Mouse (Mus musculus) 3T3-L1 (cell line): ENCODE data around the gene Zbtb7a.
"Not testable (repeated sequence)": the region's sequence is repeated elsewhere in the genome, so short reads cannot be mapped to it uniquely, and the experiment has no call there.

Experiments used
- DNase-seq: peaks from one replicate; pipeline ENCODE4 v3.0.0-alpha.2; 2015; ENCODE audit warnings: low read depth, low spot score

Gene Zbtb7a

GRCm38 (mm10) chr10:81168521-81169244 lies 33.7 kb downstream of the Zbtb7a start:
- peak; percentile 74 for DNase-seq

DNA sequence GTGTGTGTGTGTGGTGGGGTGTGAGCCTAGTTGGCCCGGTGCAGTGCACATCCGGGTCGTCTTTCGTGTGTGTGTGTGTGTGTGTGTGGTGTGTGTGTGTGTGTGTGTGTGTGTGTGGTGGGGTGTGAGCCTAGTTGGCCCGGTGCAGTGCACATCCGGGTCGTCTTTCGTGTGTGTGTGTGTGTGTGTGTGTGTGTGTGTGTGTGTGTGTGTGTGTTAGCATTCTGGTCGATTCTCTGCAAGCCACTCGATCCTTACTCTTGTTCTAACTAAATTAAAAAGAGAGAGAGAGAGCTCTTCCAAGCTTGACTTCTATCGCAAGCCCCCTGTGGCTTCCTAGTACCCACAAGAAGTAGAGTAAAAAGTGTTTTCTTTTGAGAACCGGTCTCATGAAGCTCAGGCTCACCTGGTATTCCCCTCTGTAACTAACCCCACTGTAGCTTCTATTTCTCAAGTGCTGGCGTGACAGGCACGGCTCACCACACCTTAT lies 34.4 kb downstream of the Zbtb7a start:
- DNase-seq, result not testable (repeated sequence)

GRCm38 (mm10) chr10:81173132-81173531 lies 38.1 kb downstream of the Zbtb7a start:
- peak; percentile 80 for DNase-seq

GRCm38 (mm10) chr10:81174617-81175344 lies 39.8 kb downstream of the Zbtb7a start:
- peak; percentile 92 for DNase-seq

GRCm38 (mm10) chr10:81175345-81175701 lies 40.3 kb downstream of the Zbtb7a start:
- not testable (repeated sequence) for DNase-seq

DNA sequence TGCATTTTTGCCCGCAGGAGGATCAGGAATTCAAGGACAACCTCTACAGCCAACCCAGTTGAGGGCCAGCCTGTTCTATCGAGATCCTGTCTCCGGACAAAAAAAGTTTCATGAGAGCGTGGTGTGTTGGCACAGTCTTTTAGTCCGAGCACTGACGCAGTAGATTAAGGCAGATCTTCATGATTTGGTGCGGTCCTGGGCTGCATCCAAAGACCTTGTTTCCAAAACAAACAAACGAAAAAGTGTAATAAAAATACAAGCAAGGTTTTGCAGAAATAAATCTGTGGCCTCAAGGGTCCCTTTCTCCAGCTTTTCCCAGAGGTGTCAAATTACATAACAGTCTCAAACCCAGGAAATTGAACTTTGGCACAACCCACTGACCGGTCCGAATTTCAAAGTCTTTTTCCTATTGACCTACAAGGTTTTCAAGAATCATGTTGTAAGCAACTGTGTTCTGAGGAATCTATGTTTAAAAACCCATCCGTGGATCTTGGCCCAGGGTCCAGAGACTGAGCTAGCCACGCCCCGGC lies 41.0 kb downstream of the Zbtb7a start:
- peak; percentile 83 for DNase-seq

DNA sequence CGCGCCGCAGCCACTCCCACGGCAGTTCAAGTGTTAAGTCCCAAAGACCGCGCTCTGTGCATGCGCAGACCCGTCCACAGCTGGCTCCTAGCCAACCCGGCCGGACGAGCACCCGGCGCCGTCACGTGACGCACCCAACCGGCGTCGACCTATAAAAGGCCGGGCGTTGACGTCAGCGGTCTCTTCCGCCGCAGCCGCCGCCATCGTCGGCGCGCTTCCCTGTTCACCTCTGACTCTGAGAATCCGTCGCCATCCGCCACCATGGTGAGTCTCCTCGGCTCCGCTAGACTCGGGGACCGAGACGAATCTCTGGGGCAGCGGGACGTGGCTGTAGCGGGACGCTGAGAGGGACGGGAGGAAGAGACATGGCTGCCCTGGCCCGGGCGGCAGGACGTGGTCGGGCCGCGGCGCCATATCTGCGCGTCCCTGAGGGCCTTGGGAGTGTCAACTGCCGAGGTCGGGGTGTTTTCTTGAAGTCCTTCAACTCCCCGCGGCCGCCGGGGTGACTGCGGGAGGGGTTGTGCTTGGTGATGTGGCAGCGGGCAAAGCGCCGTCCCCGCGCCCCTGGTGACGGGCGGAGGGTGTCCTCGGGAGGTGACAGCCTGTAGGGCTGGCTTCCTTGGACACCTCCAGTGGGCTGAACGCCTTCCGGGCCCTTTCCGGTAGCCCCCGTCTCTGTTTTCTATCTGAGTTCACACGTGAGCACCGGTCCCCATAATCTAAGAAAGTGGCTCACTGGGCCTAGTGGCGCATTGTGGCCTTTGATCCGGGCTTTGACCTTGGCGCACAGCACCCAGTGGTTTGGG lies 41.6 kb downstream of the Zbtb7a start, which contains the start of gene Eef2:
Gene Eef2, plus strand, starts transcription at position 166 of the 806 bp plus-strand sequence.
- peak; percentile 97 for DNase-seq

GRCm38 (mm10) chr10:81177491-81177925 lies 42.5 kb downstream of the Zbtb7a start:
- DNase-seq, result peak; percentile 51

- no peak for DNase-seq
These were observed 43.1 kb downstream of the Zbtb7a start for GRCm38 (mm10) chr10:81177958-81178712.

- no peak for DNase-seq
These were observed 43.9 kb downstream of the Zbtb7a start for GRCm38 (mm10) chr10:81178927-81179326.

- no peak for DNase-seq
These were observed 44.7 kb downstream of the Zbtb7a start for GRCm38 (mm10) chr10:81179451-81180342.

- DNase-seq, result no peak
These were observed 45.9 kb downstream of the Zbtb7a start for GRCm38 (mm10) chr10:81180946-81181345.

GRCm38 (mm10) chr10:81181860-81182259 lies 46.8 kb downstream of the Zbtb7a start:
- not testable (repeated sequence) for DNase-seq

DNA sequence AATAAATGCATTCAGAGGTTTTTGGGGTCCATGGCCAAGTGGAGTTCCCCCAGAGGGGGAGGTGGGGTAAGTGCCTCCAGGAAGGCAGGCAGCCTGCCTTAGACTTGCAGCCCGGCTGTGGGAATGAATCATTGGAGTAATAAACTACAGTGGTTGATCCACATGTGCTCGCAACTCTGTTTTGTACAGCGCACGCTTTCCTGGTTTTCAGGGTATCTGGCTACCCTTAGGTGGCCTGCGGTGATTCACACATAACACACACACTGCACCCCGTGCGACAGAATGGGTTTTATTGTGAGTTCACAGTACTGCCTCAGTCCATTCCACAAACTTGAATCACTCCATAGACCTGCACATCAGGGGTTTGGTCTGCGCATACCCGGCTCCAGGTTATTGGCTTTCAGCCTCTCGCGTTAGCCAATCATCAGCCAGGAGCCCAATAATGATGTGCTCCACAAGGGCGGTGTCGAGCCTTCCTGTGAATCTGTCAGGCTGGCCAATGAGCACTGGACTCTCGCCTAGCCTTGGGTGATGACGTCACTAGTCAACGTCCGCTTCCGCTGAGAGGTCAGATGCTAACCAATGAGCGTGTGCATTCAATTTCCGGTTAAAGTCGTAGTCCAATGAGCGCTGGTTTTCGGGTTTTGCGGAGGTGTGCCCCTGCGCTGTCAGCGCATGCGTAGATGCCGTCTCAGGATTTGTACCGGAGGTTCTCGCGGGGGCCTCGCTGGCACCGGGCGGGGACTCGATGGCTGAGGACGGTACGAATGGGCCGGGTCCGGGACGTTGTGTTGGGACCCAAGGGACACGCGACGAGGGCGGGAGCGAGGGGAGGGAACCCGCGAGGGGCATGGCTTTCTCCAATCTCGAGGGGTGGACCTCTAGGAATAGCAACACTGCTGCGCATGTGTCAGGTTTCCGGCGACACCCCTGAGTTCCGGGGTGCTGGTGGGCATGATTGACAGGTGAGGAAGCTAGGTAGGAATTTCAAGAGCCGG lies 47.6 kb downstream of the Zbtb7a start, which contains the start of gene Dapk3:
Gene Dapk3, plus strand, starts transcription at position 670 of the 998 bp plus-strand sequence.
- DNase-seq, result peak; percentile 100

DNA sequence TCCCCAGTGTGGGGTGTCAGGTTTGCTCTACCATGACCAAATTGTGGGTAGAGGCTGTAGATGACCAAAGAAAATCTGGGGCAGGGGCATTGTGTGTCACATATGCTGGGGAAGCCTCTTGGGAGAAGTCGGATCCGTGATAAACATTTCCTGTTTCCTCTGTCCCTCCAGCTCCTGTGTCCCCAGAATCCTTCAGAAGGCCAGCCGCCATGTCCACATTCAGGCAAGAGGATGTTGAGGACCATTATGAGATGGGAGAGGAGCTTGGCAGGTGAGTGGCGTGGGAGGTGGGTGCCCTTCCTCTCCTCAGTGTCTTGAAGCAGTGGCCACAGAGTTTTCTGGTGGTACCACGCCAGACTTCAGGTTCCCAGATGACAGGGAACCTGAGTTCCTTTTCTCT lies 48.8 kb downstream of the Zbtb7a start, which contains the start of gene 4930442H23Rik:
Gene 4930442H23Rik, minus strand, starts transcription at position 45 of the 400 bp plus-strand sequence.
- no peak for DNase-seq

DNA sequence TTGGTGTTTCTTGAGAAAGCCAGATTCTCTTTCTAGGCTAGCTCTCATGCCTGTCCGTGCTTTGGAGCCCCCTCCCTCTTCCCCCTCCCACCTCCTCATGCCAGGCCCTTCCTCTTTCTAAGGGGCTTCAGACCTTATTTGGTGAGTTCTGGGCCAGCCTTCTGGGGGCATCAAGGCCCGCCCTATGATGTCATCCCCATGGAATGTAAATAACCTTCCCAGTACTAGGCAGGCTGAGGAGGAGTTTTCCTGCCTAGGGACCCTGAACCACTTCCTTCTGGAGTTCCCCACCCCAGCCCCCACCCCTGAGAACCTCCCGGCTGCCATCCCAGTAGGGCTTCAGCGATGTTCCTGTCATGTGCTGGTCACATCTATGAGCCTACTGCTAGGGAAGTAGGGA lies 49.7 kb downstream of the Zbtb7a start:
- DNase-seq, result peak; percentile 65

DNA sequence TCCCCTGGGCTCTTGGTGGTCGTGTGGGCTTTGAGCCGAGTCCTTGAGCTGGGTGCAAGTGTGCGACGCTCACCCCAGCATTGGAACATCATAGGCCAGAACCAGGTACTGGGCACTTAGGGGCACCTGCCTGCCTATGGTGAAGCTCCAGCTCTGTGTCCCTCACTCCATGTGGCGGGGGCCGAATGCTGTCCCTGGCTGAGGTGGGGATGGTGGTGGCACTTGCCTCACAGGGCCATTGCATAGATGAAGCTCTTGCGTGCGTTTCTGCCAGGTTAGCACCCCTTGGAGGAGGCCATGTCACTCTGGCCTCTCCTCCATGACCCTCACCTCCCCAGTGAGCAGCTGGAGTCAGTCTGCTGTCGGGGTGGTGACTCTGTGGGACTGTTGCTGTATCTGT lies 52.1 kb downstream of the Zbtb7a start:
- no peak for DNase-seq

DNA sequence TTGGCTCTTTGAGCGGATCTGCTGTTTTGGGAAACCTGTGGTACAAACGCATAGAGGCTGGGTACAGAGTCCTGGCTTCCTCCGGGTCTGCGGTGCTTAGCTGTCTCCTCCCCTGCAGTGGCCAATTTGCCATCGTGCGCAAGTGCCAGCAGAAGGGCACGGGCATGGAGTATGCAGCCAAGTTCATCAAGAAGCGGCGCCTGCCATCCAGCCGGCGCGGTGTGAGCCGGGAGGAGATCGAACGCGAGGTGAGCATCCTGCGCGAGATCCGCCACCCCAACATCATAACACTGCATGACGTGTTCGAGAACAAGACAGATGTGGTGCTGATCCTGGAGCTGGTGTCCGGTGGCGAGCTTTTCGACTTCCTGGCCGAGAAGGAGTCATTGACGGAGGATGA lies 54.8 kb downstream of the Zbtb7a start:
- DNase-seq, result no peak
